Mouse (Mus musculus): ENCODE results near the gene Enox1.

Enox1 gene

GRCm38 (mm10) chr14:77196246-77196645 is 39.7 kb downstream of the Enox1 start:
- no peak for DNase-seq (ENCODE audit: low spot score)

DNA sequence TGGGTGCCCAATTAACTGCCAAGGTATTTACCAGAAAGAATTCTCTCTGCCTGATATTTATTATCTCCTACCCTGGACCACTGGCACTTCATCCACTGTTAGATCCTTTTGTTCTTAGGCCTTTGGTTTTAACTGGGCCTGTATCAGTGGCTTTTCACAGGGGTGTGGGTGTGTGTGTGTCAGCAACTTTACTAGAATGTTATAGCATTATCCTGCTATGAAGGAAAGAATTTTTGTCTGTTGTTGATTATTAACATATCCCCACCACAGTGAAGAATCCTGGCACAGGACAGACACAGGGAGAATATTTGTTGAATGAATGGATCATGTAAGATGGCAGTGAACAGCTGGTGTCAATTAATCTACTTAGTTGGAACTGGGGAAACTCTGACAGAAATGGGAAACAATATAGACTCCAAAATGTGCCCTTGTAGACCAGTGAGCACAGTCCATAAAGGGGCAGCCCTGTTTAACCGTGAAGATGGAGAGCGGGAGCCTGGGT is 40.9 kb downstream of the Enox1 start:
- no peak for DNase-seq (ENCODE audit: low spot score)

GRCm38 (mm10) chr14:77210889-77211288 is 54.3 kb downstream of the Enox1 start:
- DNase-seq (ENCODE audit: low spot score) = no peak

DNA sequence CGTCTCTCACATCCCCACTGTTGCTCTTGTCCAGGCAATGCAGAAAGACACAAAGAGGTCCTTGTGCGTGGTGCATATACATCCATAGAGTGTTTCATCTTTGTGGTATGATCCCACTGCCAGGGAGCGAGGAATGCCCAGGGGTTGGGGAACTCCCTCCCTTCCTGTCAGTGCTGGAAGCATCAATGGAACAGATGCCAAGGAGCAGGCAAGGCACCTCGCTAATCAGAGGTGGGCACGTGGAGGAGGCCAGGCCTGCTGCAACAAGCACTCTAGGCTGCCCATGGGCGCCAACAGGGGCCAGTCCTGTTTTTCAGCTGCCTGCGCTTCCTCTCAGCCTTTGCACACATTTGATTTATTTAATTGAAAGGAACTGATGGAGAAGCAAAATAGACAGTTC is 56.6 kb downstream of the Enox1 start:
- DNase-seq (ENCODE audit: low spot score) = no peak

DNA sequence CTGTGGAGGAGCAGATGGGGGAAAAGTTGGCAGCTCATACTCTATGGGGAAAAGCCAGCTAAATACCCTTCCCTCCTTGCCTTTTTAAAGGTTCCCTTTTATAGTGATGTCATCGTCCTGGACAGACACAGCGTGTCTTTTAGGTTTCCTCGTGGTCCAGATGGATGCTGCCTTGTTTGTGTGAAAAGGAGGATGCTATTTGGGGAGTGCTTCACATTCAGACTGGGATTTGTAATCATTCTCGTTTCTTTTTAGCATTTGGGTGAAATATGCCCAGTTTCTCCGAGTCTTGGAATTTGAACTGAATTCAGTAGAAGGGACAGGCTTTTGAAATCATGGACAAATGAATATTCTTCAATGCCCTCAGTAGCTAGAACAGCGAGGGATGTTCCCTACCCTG is 58.3 kb downstream of the Enox1 start:
- no peak for DNase-seq (ENCODE audit: low spot score)

GRCm38 (mm10) chr14:77225346-77225745 is 68.8 kb downstream of the Enox1 start:
- no peak for DNase-seq (ENCODE audit: low spot score)

GRCm38 (mm10) chr14:77238811-77239210 is 82.2 kb downstream of the Enox1 start:
- DNase-seq (ENCODE audit: low spot score) = no peak

GRCm38 (mm10) chr14:77239360-77239759 is 82.8 kb downstream of the Enox1 start:
- DNase-seq (ENCODE audit: low spot score) = no peak

GRCm38 (mm10) chr14:77246977-77247376 is 90.4 kb downstream of the Enox1 start:
- no peak for DNase-seq (ENCODE audit: low spot score)

DNA sequence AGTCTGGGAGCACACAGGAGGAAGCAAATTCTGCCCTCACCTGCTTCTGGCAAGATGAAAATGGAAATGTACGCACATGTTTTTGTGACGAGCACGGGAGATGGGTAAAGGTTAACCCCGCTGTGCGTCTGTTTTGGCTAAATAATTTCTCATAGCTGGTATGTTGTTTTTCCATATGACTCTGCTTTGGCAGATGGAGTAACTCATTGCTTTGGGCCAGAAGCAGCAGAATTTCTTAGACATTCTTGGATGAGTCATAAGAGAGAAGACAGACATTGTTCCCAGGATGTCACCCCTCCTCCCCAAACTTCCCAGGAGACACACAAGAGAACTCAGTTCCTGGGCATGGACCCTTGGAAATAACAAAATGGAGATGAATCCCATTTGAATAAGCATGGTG is 91.9 kb downstream of the Enox1 start:
- no peak for DNase-seq (ENCODE audit: low spot score)

DNA sequence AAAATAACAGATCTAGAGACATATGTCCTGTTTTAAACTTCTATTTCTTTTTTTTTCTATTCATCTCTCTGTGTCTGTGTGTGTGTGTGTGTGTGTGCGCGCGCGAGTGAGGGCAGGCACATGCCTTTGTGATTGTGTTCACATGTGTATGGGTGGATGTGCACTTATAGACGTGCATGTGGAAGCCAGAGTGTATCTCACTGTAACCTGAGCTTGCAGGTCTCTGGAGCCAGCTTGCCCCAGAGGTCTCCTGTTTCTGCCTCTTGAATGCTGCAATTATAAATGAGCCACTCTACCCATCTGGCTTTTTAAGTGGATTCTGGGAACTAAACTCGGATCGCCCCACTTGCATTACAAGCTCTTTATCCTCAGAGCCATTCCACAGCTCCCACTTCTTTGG is 92.4 kb downstream of the Enox1 start:
- DNase-seq (ENCODE audit: low spot score) = no peak

DNA sequence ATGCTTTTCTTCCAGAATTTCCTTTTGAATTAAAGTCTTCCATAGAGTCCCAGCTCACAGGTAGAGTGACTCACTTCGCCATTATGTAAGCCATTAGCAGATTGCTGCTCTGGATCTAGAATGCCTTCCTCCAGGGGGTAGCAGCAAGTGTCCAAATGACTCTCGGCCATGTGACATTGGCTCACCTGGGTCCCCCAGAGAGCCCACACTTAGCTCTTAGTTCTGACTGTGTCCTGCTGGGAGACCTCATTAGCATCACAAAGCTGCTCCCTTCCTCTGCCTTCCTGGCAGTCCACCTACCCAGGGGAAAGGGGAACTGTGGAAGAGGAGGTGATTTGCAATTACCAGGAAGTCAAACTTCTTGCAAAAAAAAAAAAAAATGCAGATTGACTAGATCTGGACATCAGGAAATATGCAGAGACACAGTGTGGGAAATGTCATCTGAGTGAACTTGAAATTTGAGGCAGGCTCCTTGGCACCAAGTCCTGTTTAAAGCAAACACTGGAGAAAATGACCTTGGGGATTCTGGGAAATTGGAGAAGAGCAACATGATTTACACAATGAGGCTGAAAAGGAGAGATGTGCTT is 94.2 kb downstream of the Enox1 start:
- no peak for DNase-seq (ENCODE audit: low spot score)

DNA sequence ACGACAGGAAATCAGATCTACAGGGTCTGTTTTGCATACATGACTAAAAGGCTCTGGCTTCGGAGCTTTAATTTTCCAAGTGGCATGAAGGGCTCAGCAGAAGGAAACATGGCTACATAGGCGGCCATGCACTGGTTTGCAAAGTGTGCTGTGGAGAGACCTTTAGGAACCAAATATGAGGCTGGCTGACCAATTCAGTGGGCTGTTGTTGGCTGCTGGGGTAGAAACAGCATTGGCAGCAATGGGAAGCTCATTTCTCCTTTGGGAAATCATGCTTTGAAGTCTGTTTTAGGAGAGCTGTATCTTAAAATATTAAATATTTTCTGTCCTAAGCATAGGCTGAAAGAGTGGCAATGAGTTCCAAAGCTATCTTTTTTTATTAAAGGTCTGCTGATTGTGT is 98.6 kb downstream of the Enox1 start:
- DNase-seq (ENCODE audit: low spot score) = no peak

DNA sequence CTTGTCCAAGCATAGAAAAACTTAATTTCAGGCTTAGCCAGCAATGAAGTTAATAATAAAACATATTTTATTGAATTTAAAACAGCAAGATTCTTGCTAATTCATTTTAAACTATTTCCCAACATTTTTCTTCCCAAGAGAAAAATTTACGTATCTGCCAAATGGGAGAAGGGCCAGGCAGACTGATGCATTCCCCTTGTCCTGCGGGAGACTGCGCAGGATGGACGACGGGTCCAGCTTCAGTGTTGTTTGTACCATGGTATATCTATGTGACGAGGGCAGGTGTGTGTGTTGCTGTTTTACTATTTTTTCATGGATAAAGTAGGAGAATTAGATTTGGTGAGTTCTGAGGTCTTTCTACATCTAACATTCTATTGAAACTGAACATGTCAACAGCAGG is 99.1 kb downstream of the Enox1 start:
- no peak for DNase-seq (ENCODE audit: low spot score)

- no peak for DNase-seq (ENCODE audit: low spot score)
Observed at GRCm38 (mm10) chr14:77256943-77257342, 100.4 kb downstream of the Enox1 start.

- DNase-seq (ENCODE audit: low spot score) = no peak
Observed at GRCm38 (mm10) chr14:77257461-77257860, 100.9 kb downstream of the Enox1 start.

DNA sequence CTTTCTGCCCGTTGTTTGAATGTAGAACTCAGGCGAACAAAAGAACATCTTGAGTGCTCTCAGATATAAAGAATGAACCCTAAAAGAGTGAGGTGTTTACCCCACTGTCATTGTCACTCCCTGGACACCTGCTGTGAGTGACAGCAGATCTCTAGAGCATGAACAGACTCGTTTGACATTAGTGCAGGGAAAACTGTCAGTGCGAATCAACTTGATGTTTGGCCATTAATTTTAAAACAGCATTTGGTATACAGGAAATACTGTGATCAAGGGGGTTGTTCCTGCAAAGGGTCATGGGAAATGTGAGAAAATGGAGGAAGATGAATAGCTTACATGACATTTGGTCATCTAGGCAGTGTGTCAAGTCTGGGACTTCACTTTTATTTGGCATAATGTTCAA is 101.6 kb downstream of the Enox1 start:
- no peak for DNase-seq (ENCODE audit: low spot score)

DNA sequence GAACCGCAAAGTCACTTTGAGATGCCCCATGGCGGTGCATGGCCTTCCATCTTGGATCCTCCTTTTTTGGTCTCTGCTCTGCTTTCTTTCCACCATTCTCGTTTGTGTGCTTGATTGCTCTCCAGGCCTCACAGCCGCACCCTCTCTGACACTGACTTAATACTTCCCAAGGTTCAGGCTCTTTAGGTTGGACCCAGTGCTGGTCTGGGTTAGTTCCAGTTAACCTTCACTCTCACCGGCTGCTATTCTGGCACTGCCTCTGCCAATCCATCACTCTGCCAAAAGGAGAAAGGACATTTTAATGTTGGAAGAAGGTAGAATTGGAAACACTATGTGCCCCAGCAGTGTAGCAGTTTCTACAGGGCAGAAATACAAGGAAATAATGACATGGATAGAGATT is 103.1 kb downstream of the Enox1 start:
- no peak for DNase-seq (ENCODE audit: low spot score)

DNA sequence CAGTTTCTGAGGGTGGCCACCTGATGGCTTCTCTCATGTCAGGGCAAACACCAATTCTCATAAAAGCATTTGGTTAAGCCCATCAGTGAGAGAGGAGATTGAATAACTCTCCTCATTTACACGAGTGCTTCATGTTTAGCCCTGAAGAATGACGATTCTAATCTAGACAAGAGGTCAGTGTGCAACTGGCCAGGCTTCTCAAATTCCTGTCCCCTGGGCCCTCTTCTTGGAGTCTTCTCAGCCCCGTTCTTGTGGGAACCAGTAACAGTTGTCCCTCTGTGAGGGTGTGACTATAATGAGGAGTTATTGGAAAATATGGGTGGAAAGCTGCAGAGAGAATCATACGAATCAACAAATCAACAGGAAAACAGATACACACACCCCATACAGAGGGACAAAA is 103.5 kb downstream of the Enox1 start:
- no peak for DNase-seq (ENCODE audit: low spot score)

DNA sequence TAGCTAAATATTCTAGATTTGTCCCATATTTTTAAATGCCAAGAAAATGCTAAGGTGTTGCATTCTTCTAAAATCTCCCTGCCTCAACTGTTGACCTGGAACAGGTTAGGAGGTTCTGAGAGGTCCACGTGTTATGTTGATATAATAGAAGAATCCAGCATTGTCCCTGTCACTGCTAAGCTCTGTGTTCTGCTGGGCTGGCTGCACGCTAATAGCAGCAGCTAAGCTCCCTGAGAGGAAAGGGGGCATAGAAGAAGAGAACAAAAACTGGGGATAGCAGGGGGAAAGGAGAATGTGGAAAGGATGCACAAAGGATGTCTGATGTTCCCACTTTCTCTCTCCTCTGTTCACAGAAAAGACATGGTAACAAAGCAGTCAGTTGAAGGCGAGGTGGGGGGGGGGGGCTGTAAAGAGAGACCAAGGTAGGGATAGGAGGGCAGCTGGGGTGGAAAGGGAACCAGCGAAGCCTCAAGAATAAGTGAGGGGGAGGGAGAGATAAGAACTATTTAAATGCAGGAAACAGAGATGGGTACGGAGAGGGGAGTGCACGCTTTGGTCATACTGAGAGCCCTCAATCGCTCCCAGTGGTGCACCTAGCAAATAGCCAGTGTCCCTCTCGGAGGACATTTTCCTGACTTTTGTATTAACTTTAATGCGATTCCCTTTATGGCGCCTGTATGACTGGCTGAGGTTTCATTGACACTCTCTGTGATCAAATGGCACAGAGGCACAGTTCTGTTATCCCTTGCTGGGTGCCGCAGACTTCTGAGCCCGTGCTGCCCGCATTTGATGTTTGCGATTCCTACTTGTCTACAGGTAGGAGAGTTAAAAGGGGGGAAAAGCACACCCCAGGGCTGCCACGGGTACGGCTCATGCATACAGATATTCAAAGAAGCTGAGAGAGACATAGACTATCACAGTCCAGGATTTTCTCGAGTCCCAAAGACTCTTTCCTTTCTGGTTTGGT is 110.5 kb downstream of the Enox1 start:
- no peak for DNase-seq (ENCODE audit: low spot score)

DNA sequence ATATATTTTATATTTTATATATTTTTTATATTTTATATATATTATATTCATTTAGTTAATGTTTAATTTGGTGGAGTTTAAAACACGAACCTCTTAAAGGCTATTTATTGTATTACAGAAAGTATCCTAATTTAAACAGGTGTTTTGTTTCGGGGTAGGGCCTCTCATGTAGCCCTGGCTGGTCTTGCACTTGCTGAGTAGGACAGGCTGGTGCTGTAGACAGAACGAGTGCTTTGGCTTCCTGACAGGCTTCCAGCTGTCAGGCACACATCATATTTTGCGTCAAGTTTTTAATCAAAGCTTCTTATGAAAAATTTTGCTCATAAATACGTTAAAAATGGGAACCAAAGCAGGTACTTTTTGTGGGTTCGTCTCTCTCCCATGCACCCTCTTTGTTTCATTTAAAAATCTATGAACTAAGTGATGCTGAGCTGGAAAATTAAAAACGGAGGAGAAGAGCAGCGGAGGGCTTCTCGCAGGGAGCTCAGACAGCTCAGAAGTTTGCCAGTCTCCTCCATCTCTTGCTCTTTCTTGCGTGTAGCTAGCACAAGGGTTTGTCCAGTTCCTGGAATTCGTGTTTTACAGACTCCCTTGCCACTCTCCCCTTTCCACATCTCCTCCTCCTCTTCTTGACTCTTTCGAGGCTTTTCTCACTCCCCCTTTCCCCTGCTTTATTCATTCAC is 115.8 kb downstream of the Enox1 start:
- DNase-seq (ENCODE audit: low spot score) = no peak

- no peak for DNase-seq (ENCODE audit: low spot score)
Observed at GRCm38 (mm10) chr14:77272931-77273446, 116.4 kb downstream of the Enox1 start.

DNA sequence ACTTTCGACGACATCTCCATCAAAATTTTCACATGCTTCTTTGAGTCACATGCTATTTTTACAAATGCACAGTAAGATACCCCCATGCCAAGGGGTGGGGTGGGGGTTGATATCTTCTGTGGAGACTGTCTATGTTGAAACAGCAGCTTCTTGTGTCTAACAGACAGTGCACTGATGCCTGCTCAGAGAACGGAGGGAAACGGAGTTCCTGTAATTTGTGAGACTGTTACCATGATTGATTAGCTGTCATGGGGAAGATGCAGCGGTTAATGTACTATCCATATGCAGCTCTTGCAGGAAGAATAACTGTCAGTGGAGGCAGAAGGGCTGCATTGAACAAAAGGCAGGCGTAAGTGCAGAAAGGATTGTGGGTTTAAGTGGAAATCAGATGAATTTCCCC is 117.2 kb downstream of the Enox1 start:
- DNase-seq (ENCODE audit: low spot score) = no peak
